Mouse (Mus musculus): ENCODE measurements around the gene Rnf149. TPM values are rescaled to one million over a fixed set of nuclear protein-coding genes. Genes with fewer than 3 reads are reported as not detected.
"Not testable (repeated sequence)": the region's sequence is repeated elsewhere in the genome, so short reads cannot be mapped to it uniquely, and the experiment has no call there.

Rnf149 gene
- polyA plus RNA-seq, 1 experiment from 2014 or later, result 26.6 TPM

GRCm38 (mm10) chr1:39597135-39597534 lies 19.9 kb upstream of the Rnf149 start:
- ATAC-seq (replicated peaks); H3K4me2 ChIP-seq (replicated peaks); H3K27me3 ChIP-seq; H3K9ac ChIP-seq (replicated peaks); H3K36me3 ChIP-seq; H3K9me3 ChIP-seq; H3K27ac ChIP-seq (replicated peaks); H3K4me3 ChIP-seq; H3K4me1 ChIP-seq: not testable (repeated sequence)
- 95% methylated on average over 9 of the region's 9 CpGs for WGBS

- no peak overlapping the region for H3K9ac ChIP-seq (replicated peaks)
- WGBS, result 69% methylated on average over 10 of the region's 10 CpGs
- H3K36me3 ChIP-seq, result no peaks in the 10 kb centered on the region
- no peaks in the 10 kb centered on the region for H3K27me3 ChIP-seq
- no peak for ATAC-seq (replicated peaks)
- peaks cover 2% of the 10 kb centered on the region; the same call in 1 of the 2 replicates for H3K4me1 ChIP-seq
- H3K27ac ChIP-seq (replicated peaks), result no peak overlapping the region
- no peaks in the 10 kb centered on the region for H3K9me3 ChIP-seq
- no peak overlapping the region for H3K4me2 ChIP-seq (replicated peaks)
- H3K4me3 ChIP-seq, result no peak overlapping the region
These were observed 16.6 kb upstream of the Rnf149 start for GRCm38 (mm10) chr1:39593836-39594235.

GRCm38 (mm10) chr1:39592090-39592489 lies 14.9 kb upstream of the Rnf149 start:
- H3K4me1 ChIP-seq, result no peaks in the 10 kb centered on the region
- H3K9me3 ChIP-seq, result no peaks in the 10 kb centered on the region
- H3K27ac ChIP-seq (replicated peaks), result no peak overlapping the region
- H3K9ac ChIP-seq (replicated peaks), result no peak overlapping the region
- no peak for ATAC-seq (replicated peaks)
- no peak overlapping the region for H3K4me3 ChIP-seq
- 83% methylated on average over 4 of the region's 4 CpGs for WGBS
- no peaks in the 10 kb centered on the region for H3K36me3 ChIP-seq
- no peaks in the 10 kb centered on the region for H3K27me3 ChIP-seq
- no peak overlapping the region for H3K4me2 ChIP-seq (replicated peaks)

- WGBS, result 83% methylated on average over 1 of the region's 1 CpGs
- not testable (repeated sequence) for H3K4me1 ChIP-seq; H3K4me2 ChIP-seq (replicated peaks); H3K36me3 ChIP-seq; H3K9me3 ChIP-seq; ATAC-seq (replicated peaks); H3K9ac ChIP-seq (replicated peaks); H3K27me3 ChIP-seq; H3K27ac ChIP-seq (replicated peaks); H3K4me3 ChIP-seq
These were observed 14.4 kb upstream of the Rnf149 start for GRCm38 (mm10) chr1:39591557-39591956.

GRCm38 (mm10) chr1:39590193-39590592 lies 13.0 kb upstream of the Rnf149 start:
- ATAC-seq (replicated peaks), result no peak
- Histone ChIP-seq H3K4me1 (no peaks in the 10 kb centered on the region), H3K9ac (replicated peaks) (no peak overlapping the region), H3K9me3 (no peaks in the 10 kb centered on the region), H3K27me3 (no peaks in the 10 kb centered on the region), H3K4me2 (replicated peaks) (no peak overlapping the region), H3K36me3 (no peaks in the 10 kb centered on the region), H3K27ac (replicated peaks) (no peak overlapping the region), H3K4me3 (no peak overlapping the region)
- WGBS, result 66% methylated on average over 5 of the region's 5 CpGs

GRCm38 (mm10) chr1:39585416-39585815 lies 8.2 kb upstream of the Rnf149 start:
- Histone ChIP-seq H3K36me3 (no peaks in the 10 kb centered on the region), H3K9ac (replicated peaks) (no peak overlapping the region), H3K27ac (replicated peaks) (no peak overlapping the region), H3K4me3 (no peak overlapping the region), H3K9me3 (no peaks in the 10 kb centered on the region), H3K4me2 (replicated peaks) (no peak overlapping the region), H3K27me3 (no peaks in the 10 kb centered on the region), H3K4me1 (no peaks in the 10 kb centered on the region)
- WGBS, result 88% methylated on average over 9 of the region's 9 CpGs
- ATAC-seq (replicated peaks), result no peak

GRCm38 (mm10) chr1:39583173-39583572 lies 6.0 kb upstream of the Rnf149 start:
- Histone ChIP-seq H3K4me1 (no peaks in the 10 kb centered on the region), H3K4me2 (replicated peaks) (no peak overlapping the region), H3K27ac (replicated peaks) (no peak overlapping the region), H3K4me3 (no peak overlapping the region), H3K9ac (replicated peaks) (no peak overlapping the region), H3K36me3 (no peaks in the 10 kb centered on the region), H3K9me3 (no peaks in the 10 kb centered on the region), H3K27me3 (no peaks in the 10 kb centered on the region)
- ATAC-seq (replicated peaks), result no peak
- 92% methylated on average over 9 of the region's 9 CpGs for WGBS

- no peaks in the 10 kb centered on the region for H3K27me3 ChIP-seq
- H3K9ac ChIP-seq (replicated peaks), result no peak overlapping the region
- no peaks in the 10 kb centered on the region for H3K9me3 ChIP-seq
- ATAC-seq (replicated peaks), result no peak
- no peak overlapping the region for H3K4me3 ChIP-seq
- H3K36me3 ChIP-seq, result no peaks in the 10 kb centered on the region
- 82% methylated on average over 2 of the region's 3 CpGs for WGBS
- H3K4me1 ChIP-seq, result peaks cover 9% of the 10 kb centered on the region
- H3K4me2 ChIP-seq (replicated peaks), result no peak overlapping the region
- H3K27ac ChIP-seq (replicated peaks), result no peak overlapping the region
These were observed 4.0 kb upstream of the Rnf149 start for GRCm38 (mm10) chr1:39581215-39581614.

- no peak overlapping the region for H3K4me3 ChIP-seq
- 85% methylated on average over 6 of the region's 6 CpGs for WGBS
- H3K9me3 ChIP-seq, result no peaks in the 10 kb centered on the region
- no peak overlapping the region for H3K9ac ChIP-seq (replicated peaks)
- ATAC-seq (replicated peaks), result no peak
- H3K27me3 ChIP-seq, result no peaks in the 10 kb centered on the region
- no peak overlapping the region for H3K27ac ChIP-seq (replicated peaks)
- no peak overlapping the region for H3K4me2 ChIP-seq (replicated peaks)
- no peaks in the 10 kb centered on the region for H3K36me3 ChIP-seq
- peaks cover 25% of the 10 kb centered on the region for H3K4me1 ChIP-seq
These were observed 1.9 kb upstream of the Rnf149 start for GRCm38 (mm10) chr1:39579139-39579538.

GRCm38 (mm10) chr1:39578446-39578845 lies 1.2 kb upstream of the Rnf149 start:
- no peak overlapping the region for H3K27ac ChIP-seq (replicated peaks)
- no peak overlapping the region for H3K4me3 ChIP-seq
- no peaks in the 10 kb centered on the region for H3K27me3 ChIP-seq
- peaks cover 28% of the 10 kb centered on the region for H3K4me1 ChIP-seq
- ATAC-seq (replicated peaks), result no peak
- no peak overlapping the region for H3K4me2 ChIP-seq (replicated peaks)
- H3K9me3 ChIP-seq, result no peaks in the 10 kb centered on the region
- 80% methylated on average over 5 of the region's 5 CpGs for WGBS
- H3K36me3 ChIP-seq, result no peaks in the 10 kb centered on the region
- H3K9ac ChIP-seq (replicated peaks), result no peak overlapping the region

- Histone ChIP-seq H3K9ac (replicated peaks) (peak overlapping the region; percentile 99), H3K4me3 (peak overlapping the region; percentile 100), H3K4me2 (replicated peaks) (peak overlapping the region; percentile 85), H3K9me3 (no peaks in the 10 kb centered on the region), H3K4me1 (peaks cover 28% of the 10 kb centered on the region), H3K27me3 (no peaks in the 10 kb centered on the region), H3K27ac (replicated peaks) (peak overlapping the region; percentile 99), H3K36me3 (no peaks in the 10 kb centered on the region)
- ATAC-seq (replicated peaks), result peak; percentile 87
- WGBS, result under 1% methylated on average over 88 of the region's 88 CpGs
These were observed 568 bp downstream of the Rnf149 start for GRCm38 (mm10) chr1:39576431-39577243.

- H3K9me3 ChIP-seq, result no peaks in the 10 kb centered on the region
- peak overlapping the region; percentile 99 for H3K9ac ChIP-seq (replicated peaks)
- 23% methylated on average over 8 of the region's 8 CpGs for WGBS
- H3K36me3 ChIP-seq, result no peaks in the 10 kb centered on the region
- H3K27me3 ChIP-seq, result no peaks in the 10 kb centered on the region
- peaks cover 28% of the 10 kb centered on the region for H3K4me1 ChIP-seq
- peak overlapping the region; percentile 99 for H3K27ac ChIP-seq (replicated peaks)
- H3K4me2 ChIP-seq (replicated peaks), result peak overlapping the region; percentile 85
- no peak for ATAC-seq (replicated peaks)
- H3K4me3 ChIP-seq, result peak overlapping the region; percentile 100
These were observed 1.3 kb downstream of the Rnf149 start for GRCm38 (mm10) chr1:39575778-39576375.

All from forebrain, embryonic 15.5 days (tissue).